Mouse (Mus musculus) thymus, adult 2 months (tissue): Measurements from ENCODE around the gene Fubp3.

ENCODE experiments used
- CTCF ChIP-seq: fragments of 200-500 bp; IDR thresholded peaks from 2 replicates; pipeline ENCODE4 v1.5.1; 2012; ENCODE audit warnings: mild to moderate bottlenecking, control low read depth, low read length, moderate library complexity, borderline replicate concordance; ENCODE audit not compliant: control insufficient read depth, poor library complexity, insufficient read depth; ENCODE audit errors: extremely low read depth
- POLR2A ChIP-seq: fragments of 200-500 bp; IDR thresholded peaks from 2 replicates; pipeline ENCODE4 v1.6.1; 2012; ENCODE audit warnings: mild to moderate bottlenecking, low read length, control low read depth, moderate library complexity; ENCODE audit not compliant: control insufficient read depth, poor library complexity, insufficient read depth; ENCODE audit errors: extremely low read depth

GRCm38 (mm10) chr2:31610922-31611321 lies 38.5 kb downstream of the Fubp3 start:
- TF ChIP-seq CTCF (no peak), POLR2A (no peak)
